Mouse (Mus musculus) macrophage (primary cell): ENCODE results near the gene Wdr53. TPM values are rescaled to one million over a fixed set of nuclear protein-coding genes. Genes with fewer than 3 reads are reported as not detected.

Source experiments
- polyA plus RNA-seq: library from polyadenylated mRNA; stranded (reverse); fragments of 250-400 nt; gene quantifications from 3 replicates; pipeline ENCODE4 v1.2.4, GENCODE M21; 2018; ENCODE audit warnings: inconsistent platforms

Gene Wdr53
- polyA plus RNA-seq, 1 experiment from 2014 or later, result 18.9 TPM

Other genes starting within 250 kb of the Wdr53 start
- 16.1 to 23.9 TPM (median 16.3 TPM) in 3 replicates for gene Senp5, start 243.9 kb upstream of the Wdr53 start, polyA plus RNA-seq
- gene Pak2, start 167.9 kb upstream of the Wdr53 start, polyA plus RNA-seq, result 58.5 to 99.5 TPM (median 73.3 TPM) in 3 replicates
- 30.5 to 37.7 TPM (median 33.8 TPM) in 3 replicates for gene Pigx, start 147.5 kb upstream of the Wdr53 start, polyA plus RNA-seq
- gene Cep19, start 147.4 kb upstream of the Wdr53 start, polyA plus RNA-seq, result 6.1 to 13.3 TPM (median 8.9 TPM) in 3 replicates
- 133 to 329 TPM (median 277 TPM) in 3 replicates for gene Nrros, start 81.6 kb upstream of the Wdr53 start, polyA plus RNA-seq
- gene Bex6, start 67.4 kb upstream of the Wdr53 start, polyA plus RNA-seq, result 0.64 to 0.83 TPM (median 0.74 TPM) in 3 replicates
- 7.9 to 11.3 TPM (median 8.2 TPM) in 3 replicates for gene Fbxo45, start 69 bp upstream of the Wdr53 start, polyA plus RNA-seq
- gene Smco1, start 24.2 kb downstream of the Wdr53 start, polyA plus RNA-seq, result not detected in 3 replicates
- gene Rnf168, start 30.2 kb downstream of the Wdr53 start, polyA plus RNA-seq, result 12.1 to 18.7 TPM (median 16.1 TPM) in 3 replicates
- gene Ubxn7, start 85.0 kb downstream of the Wdr53 start, polyA plus RNA-seq, result 3.9 to 6.0 TPM (median 4.0 TPM) in 3 replicates
- gene Tm4sf19, start 153.3 kb downstream of the Wdr53 start, polyA plus RNA-seq, result 0.67 to 1.2 TPM (median 1.1 TPM) in 3 replicates
- gene Tctex1d2, start 172.5 kb downstream of the Wdr53 start, polyA plus RNA-seq, result 16.6 to 17.3 TPM (median 16.7 TPM) in 3 replicates
- gene Pcyt1a, start 183.7 kb downstream of the Wdr53 start, polyA plus RNA-seq, result 32.5 to 74.9 TPM (median 60.1 TPM) in 3 replicates
- gene Slc51a, start 240.7 kb downstream of the Wdr53 start, polyA plus RNA-seq, result 0.08 to 0.20 TPM in 2 of 3 replicates, not detected in the other
- not detected in 3 replicates for gene Zdhhc19, start 249.0 kb downstream of the Wdr53 start, polyA plus RNA-seq